Mouse (Mus musculus) left cerebral cortex, postnatal 25 days (tissue): ENCODE results near the gene Tubb1. TPM values are rescaled to one million over a fixed set of nuclear protein-coding genes. Genes with fewer than 3 reads are reported as not detected.

Source experiments
- DNase-seq, 2 experiments: peaks; one replicate each; pipeline ENCODE4 v3.0.0; 2022; ENCODE audit warnings: low spot score in 2 of 2, mixed read lengths in 1 of 2
- intact Hi-C: fragments of 180-260 bp; cut with DNase I; formaldehyde crosslinking; loops from one replicate; pipeline ENCODE4 v1.15.1; 2025
- total RNA-seq, 2 experiments: library from RNA; stranded (reverse); gene quantifications; 2 replicates each; pipeline ENCODE4 v1.2.3; 2021

Gene Tubb1
- total RNA-seq, 2 experiments from 2014 or later, result not detected

- intact Hi-C loops, result no loop called here
Observed at GRCm38 (mm10) chr2:174487005-174487404, 36.5 kb downstream of the Tubb1 start.

DNA sequence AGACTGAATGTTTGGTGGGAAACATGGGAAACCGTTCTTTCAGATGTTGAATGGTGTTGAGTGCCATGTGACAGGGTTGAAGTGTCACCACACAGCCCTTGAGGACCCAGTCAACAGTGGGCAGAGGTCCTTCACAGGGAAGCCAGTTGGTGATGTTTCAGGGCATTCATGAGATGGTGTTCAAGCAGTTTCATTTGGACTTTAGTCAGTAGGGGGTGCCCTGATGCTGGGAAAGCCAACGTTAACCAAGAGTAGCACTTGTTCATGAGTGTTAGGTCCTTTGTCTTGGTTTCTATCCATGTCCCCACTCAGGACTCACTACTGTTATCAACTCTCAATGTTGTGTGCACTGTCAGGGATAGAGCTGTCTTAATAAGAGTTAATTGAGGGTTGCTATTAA, 42.4 kb downstream of the Tubb1 start:
- intact Hi-C loops, result loop anchor here (2.0 to 5.0 kb wide), 2 partner anchors 180 to 359 kb away; no protein-coding TSS in a partner anchor
- peak; percentile 13 to 55 for DNase-seq

More at GRCm38 (mm10) chr2:174487005-174487404, 36.5 kb downstream of the Tubb1 start:
- DNase-seq, result no peak

DNA sequence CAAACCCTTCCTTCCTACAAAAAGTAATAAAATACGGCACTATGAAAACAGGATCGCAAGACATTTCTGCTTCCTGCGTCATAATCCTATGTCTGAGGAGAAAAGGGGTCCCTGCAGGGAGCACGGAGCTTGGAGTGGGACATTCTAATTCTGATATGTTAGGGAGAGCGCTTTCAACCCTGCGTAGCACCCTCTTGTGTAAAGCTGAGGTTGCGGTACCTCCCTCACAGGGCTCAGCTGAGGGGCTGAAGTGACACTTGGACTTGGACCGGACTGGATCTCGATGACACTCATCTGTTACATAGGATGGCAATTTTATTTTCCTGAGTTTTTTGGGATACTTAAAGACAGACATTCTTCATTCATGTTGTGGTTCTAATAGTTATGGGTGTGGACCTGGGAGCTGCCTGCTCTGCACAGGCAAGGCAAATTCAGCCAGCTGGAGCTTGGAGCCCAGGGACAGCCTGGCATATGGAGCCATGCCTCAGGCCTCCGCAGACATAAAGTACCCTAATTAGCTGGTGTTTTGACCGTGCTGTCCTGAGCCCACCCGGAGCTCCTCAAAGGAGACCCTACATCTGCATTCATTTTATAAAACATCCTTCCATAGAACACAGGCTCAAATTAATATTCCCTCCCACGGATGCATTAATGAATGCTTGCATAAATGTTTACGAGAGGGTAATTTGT, 50.5 kb downstream of the Tubb1 start:
- no peak for DNase-seq

GRCm38 (mm10) chr2:174501517-174501916, 51.0 kb downstream of the Tubb1 start:
- intact Hi-C loops, result no loop called here
- DNase-seq, result no peak

More for the DNA sequence above, 50.5 kb downstream of the Tubb1 start:
- intact Hi-C loops, result no loop called here

DNA sequence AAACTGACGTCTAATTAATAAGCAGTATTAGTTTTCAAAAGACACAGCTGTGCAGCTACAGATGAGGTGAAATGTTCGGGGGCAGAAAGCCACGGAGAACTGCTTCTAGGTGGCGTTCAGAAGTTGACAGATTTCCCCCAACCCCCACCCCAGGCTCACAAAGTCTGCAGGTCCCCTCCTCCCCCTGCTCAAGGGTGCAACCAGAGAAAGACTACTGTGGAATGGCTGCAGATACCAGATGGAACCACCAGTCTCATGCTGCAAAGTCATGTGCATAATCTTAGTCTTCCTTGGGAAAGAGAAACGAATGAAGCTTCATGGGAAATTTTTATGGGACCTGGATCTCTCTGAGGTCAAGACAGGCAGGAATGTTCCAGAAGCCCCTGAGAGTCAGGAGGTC, 51.8 kb downstream of the Tubb1 start:
- DNase-seq, result no peak
- intact Hi-C loops, result no loop called here

DNA sequence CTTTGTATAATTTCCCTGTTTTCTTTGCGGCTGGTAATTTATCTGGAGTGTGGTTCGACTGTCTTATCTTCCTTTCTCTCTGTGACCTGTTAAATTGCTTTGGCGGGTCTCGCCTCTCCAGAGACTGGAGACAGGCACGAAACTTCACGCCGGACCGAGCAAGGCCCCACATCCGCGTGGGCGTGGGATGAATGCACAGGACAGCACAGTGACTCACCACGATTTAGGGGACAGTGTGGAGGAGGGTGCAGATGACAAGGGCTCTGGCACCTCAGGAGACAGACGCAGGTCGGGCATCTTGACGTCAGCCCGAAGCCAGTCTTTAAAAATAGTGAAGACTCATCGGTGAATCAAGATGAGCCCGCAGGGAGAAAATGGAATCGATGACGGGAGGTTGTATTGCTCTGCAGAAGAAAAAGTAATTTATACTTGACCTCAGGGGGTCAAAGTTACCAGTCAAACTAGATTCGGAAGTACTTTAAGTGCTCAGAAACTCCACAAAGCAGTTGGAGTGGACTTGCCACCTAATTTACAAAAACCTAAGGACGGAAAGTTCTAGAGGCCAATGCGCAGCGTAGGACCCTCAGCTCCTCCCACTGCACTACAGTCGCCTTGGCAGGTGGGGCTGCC, 52.5 kb downstream of the Tubb1 start:
- DNase-seq, result peak; percentile 10 to 41
- intact Hi-C loops, result no loop called here

Other genes with a start within 250 kb of the Tubb1 start
- gene Gnas, start 166.4 kb upstream of the Tubb1 start, total RNA-seq, result 1,000 to 10,000 TPM; 1,712 to 1,744 TPM
- 1 to 10 TPM; 2.2 to 3.0 TPM for gene Gm20721, start 104.0 kb upstream of the Tubb1 start, total RNA-seq
- gene Nelfcd, start 34.9 kb upstream of the Tubb1 start, total RNA-seq, result 10 to 100 TPM; 45.0 to 46.0 TPM
- 10 to 100 TPM; 27.4 to 31.6 TPM for gene Ctsz, start 11.7 kb upstream of the Tubb1 start, total RNA-seq
- gene Atp5e, start 13.4 kb downstream of the Tubb1 start, total RNA-seq, result 100 to 1,000 TPM; 323 to 342 TPM
- 10 to 100 TPM; 44.1 to 44.4 TPM for gene Prelid3b, start 22.4 kb downstream of the Tubb1 start, total RNA-seq
- gene Zfp831, start 192.8 kb downstream of the Tubb1 start, total RNA-seq, result 10 to 100 TPM; 16.8 to 18.3 TPM